Mouse (Mus musculus) WW6 (cell line): ENCODE results near the gene Ndufb7.
"Not testable (repeated sequence)": the region's sequence is repeated elsewhere in the genome, so short reads cannot be mapped to it uniquely, and the experiment has no call there.

Experiments used
- DNase-seq: peaks from one replicate; pipeline ENCODE4 v3.0.0-alpha.2; 2013; ENCODE audit warnings: low read depth, low spot score

Gene Ndufb7

DNA sequence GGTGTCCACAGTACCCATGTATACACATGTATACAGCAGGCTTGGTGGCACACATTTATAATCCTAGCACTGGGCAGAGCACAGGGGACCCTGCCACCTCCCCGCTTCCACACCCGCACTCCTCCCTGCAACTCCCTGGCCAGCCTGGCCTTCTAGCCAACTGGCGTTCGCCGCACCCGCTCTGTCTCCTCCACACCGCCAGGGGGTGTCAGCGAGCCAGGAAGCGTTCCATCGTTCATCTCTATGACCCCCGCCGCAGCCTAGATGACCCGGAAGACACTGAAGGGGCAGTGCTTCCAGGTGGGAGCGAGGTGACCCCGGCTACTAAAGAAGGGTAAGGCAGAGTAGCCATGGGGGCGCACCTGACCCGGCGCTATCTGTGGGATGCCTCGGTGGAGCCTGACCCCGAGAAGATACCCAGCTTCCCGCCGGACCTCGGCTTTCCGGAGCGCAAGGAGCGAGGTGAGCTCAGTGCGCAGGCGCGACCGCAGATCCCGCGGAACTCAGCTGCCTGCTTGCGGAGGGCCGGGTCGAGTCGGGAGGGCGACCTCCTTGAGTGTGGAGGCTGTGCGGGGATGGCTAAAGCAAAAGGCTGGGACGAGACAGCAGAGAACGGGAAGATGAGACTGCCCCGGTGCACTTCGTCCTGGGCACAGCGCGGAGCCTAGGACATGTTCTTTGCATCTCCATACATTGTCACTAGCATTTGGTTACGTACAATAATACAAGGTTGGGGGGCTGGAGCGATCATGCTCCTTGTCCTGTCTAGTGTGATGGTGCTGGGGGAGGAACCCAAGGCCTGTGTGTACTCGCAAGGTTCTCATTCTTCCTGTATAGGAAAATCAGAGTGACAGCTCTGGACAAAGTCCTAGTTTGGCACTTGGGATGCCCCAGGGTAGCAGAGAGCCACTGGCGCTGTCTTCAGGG, at the start of gene Ndufb7:
TSS of gene Ndufb7 (plus strand) at position 203 of the 927 bp plus-strand sequence.
- DNase-seq = peak; percentile 82

DNA sequence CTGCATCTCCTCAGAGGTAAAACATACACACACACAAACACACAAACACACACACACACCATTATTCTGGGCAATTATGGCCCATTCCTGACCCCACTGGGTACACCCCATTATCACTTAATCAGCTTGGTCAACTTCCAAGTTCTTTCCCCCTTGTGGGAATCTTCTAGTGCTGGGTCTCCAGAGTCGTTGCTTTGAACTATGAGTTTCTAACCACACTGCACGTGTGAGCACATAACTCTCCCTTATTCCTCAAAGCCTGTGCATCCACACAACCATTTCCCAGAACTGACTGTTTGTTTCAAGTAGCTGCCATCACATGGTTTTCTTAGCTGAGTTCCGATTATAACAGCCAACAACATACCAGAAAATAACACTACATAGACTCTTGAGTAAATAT, 46.0 kb upstream of the Ndufb7 start:
- DNase-seq = no peak

DNA sequence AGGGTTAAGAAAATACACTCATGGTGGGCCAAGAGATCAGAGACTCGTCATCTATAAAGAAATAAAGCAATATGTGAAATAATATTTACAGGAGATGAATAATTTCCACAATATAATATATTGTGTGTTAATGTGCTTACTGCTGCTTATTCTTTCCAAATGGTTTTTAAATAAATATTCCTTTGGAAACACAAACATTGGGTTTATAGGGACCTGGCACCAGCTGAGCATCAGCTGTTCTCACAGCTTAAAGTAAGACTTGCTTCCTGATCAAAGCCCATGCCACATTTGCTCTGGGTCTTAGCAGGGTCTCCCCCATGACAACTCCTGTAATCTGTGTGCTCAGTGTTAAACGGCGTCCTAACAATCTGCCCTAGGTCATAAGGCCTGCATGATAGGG, 45.6 kb upstream of the Ndufb7 start:
- not testable (repeated sequence) for DNase-seq

GRCm38 (mm10) chr8:83521310-83521709, 45.2 kb upstream of the Ndufb7 start:
- no peak for DNase-seq

DNA sequence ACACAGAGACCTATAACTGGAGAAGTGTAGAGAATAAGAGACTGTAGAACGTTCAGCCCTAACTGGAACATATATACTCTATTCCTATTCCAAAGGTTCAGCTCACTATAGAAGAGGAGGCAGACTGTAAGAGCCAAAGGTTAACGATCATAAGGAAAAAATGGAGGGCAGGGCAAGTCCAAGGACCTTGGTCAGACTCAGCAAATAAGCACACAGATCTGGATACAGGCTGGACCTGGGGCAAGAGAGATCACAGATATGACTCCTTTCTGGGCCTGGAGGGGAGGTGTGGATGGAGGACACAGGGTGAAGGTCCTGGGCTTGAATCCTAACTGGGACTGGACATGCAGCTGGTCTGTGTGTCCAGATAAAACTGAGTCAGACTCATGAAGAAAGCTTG, 31.7 kb upstream of the Ndufb7 start:
- no peak for DNase-seq

DNA sequence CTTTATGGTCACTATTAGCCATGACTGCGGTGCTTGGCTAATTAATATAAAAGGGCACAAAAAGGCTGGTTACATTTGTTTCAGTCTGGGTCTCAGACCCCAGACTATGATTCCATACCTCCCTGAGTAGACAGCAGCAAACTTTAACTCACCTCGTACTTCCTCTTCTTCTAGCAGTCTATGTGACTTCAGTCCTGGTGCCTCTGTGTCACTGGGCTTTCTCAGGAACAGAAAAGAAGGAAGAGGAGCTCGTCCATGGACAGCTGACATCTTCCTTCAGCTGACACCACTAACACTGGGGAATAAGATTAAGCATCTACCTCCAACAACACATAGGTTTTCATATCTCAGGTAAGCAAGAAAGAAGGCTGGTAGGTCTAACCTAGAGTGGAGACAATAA, 30.7 kb upstream of the Ndufb7 start, which contains the start of gene Olfr370:
TSS of gene Olfr370 (plus strand) at position 45 of the 400 bp plus-strand sequence.
- DNase-seq = no peak

- no peak for DNase-seq
These were observed 3.8 kb upstream of the Ndufb7 start for GRCm38 (mm10) chr8:83562669-83563068.

GRCm38 (mm10) chr8:83563246-83563645, 3.2 kb upstream of the Ndufb7 start:
- DNase-seq = no peak

GRCm38 (mm10) chr8:83565731-83566375, 618 bp upstream of the Ndufb7 start:
- DNase-seq = peak; percentile 67

- DNase-seq = no peak
These were observed 1.2 kb downstream of the Ndufb7 start for GRCm38 (mm10) chr8:83567668-83568067.

GRCm38 (mm10) chr8:83568128-83568527, 1.7 kb downstream of the Ndufb7 start:
- DNase-seq = no peak

GRCm38 (mm10) chr8:83568755-83569154, 2.3 kb downstream of the Ndufb7 start:
- no peak for DNase-seq

- no peak for DNase-seq
These were observed 2.7 kb downstream of the Ndufb7 start for GRCm38 (mm10) chr8:83569165-83569564.

DNA sequence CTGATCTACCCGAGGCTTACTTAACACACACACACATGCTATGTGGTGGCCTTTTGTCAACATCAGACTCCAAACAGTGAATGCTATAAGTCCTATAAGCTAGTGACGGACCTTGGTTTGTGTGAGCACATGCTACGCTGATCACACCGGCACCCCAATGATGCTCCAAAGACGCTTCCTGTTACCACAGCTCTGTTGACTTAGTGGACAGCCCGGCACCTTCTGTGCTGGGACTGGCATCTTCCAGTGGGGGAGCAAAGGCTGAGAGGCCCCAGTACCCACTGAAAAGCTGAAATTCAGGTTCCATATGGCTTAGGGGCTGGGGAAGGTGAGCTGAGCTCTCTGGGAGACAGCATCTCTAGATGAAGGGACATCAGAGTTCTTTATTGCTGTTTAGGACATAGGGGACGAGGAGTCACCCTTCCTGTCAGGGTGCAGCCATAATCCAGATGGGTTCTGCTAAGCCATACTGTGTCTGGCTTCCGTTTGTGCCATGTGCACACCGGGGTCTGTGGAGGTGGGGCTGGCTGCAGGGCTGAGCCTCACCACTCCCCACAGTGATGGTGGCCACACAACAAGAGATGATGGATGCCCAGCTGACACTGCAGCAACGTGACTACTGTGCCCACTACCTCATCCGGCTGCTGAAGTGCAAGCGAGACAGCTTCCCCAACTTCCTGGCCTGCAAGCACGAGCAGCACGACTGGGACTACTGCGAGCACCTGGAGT, 4.0 kb downstream of the Ndufb7 start:
- DNase-seq = no peak

GRCm38 (mm10) chr8:83571001-83571340, 4.5 kb downstream of the Ndufb7 start:
- not testable (repeated sequence) for DNase-seq

GRCm38 (mm10) chr8:83571791-83572190, 5.3 kb downstream of the Ndufb7 start:
- no peak for DNase-seq

DNA sequence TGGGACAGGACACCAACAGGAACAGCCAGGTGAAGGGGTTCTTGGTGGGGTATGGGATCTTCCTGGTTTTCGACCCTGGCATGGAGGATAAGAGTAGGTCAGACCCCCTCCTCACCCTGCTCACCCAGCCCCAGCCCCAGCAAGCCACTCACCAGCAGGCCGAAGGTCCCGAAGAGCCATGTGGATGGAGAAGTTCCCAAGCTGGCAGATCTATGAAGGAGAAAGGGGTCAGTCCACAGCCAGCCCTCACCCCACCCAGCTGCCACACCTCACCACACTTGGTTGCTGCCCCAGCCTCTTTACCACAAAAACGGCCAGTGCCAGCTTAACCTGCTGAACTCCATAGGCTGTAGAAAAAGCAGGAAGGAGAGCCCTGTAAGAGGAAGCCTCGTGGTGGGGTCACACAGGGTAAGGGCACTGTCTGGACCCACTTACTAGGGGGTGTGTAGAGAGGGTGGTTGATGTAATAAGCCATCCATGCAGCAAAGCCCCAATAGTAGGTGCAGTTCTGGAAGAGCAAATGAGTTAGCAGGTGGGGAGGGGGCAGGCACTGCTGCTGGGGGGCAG, 5.9 kb downstream of the Ndufb7 start:
- DNase-seq = no peak

DNA sequence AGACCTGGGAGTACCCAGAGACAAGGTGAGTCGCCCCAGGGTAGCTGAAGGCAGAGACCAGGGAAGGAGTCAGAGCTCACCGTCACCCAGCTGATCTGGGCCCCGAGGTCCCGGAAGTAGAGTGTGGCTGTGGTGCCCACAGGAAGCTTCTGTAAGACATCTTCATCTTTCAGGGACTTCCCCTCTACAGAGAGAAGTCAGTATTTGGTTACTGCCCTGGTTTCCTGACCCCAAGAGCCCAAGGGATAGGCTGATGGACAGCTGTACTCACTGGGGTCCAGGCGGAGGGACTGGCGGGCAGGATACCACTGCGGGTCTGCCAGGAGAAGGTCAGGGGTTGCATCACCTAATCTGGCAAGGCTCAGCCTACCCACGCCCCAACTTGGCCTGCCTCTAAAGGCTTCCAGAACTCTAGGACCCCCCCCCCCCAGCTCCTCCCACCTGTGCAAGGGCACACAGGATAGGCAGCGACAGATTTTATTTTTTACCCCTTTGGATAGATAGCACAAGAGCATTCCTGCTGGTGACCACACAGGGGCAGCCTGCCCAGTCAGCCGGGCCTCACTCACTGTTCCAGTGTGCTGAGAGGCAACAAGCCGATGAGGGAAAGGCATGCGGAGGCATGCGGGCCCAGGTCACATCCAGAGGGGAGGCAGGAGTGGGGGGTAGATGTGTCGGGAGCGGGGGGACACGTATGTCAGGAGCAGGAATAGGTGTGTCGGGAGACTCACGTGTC, 6.8 kb downstream of the Ndufb7 start:
- DNase-seq = no peak

GRCm38 (mm10) chr8:83574631-83575315, 8.3 kb downstream of the Ndufb7 start:
- DNase-seq = no peak
